Mouse (Mus musculus) common myeloid progenitor, adult 5-6 weeks (primary cell): ENCODE measurements at regions not wholly inside any gene's neighbourhood (a gene's known extent, or its start where the extent isn't known, plus 50 kb on each side); places are given as distances from the start of the nearest gene placed in this dataset.
A peak's percentile ranks its signal among the peaks of the same experiment; 100 is the strongest.

ENCODE experiments used
- ATAC-seq: replicated peaks from 2 replicates; pipeline ENCODE4 v1.8.0; 2016; ENCODE audit warnings: low read depth, mild to moderate bottlenecking, moderate TSS enrichment, inconsistent platforms; ENCODE audit not compliant: poor library complexity, severe bottlenecking

- no peak for ATAC-seq
Observed at GRCm38 (mm10) chr3:116197966-116198365, 55.3 kb downstream of the Gpr88 start.

- no peak for ATAC-seq
Observed at GRCm38 (mm10) chr3:116194701-116195100, 58.6 kb downstream of the Gpr88 start.

- ATAC-seq: no peak
Observed at GRCm38 (mm10) chr3:116191261-116191660, 61.8 kb upstream of the Vcam1 start.

- ATAC-seq: no peak
Observed at GRCm38 (mm10) chr3:116190727-116191126, 61.2 kb upstream of the Vcam1 start.

- 0 out of 2 replicates have a peak, but pooled peaks have one; percentile 36 for ATAC-seq
Observed at GRCm38 (mm10) chr3:116189363-116190100, 60.0 kb upstream of the Vcam1 start.

- 0 out of 2 replicates have a peak, but pooled peaks have one; percentile 45 for ATAC-seq
Observed at GRCm38 (mm10) chr3:116185206-116185605, 55.7 kb upstream of the Vcam1 start.

- peak; percentile 73 for ATAC-seq
Observed at GRCm38 (mm10) chr3:116184443-116184842, 55.0 kb upstream of the Vcam1 start.

GRCm38 (mm10) chr3:116180341-116180885 is 50.9 kb upstream of the Vcam1 start:
- no peak for ATAC-seq
